ENCODE assay signal across 23 mouse cellular contexts in genomic region chr12:4706901-4707300, GRCm38 (mm10). TPM values are rescaled to one million over a fixed set of nuclear protein-coding genes. Genes with fewer than 3 reads are reported as not detected.
DNase-seq lines count a peak whose midpoint lies in the region; ATAC-seq and TF ChIP-seq lines count a peak whose summit lies in the region.
"Had no signal": no experiment of that assay in that cellular context is flagged by ENCODE, and none has a peak within 500 bp of the region (broad histone marks: within the 10 kb centered on the region; RNA-seq: fewer than 3 reads in every experiment).

No protein-coding gene starts in this region.

- TF ChIP-seq CTCF in heart, adult 2 months (IDR thresholded peaks at IDR 0.05): no peak

- no peaks in the 10 kb centered on the region for H3K27me3 ChIP-seq in heart, adult 2 months (ENCODE audit: control insufficient read depth, insufficient read depth, low read length)
- H3K27me3 ChIP-seq in neural tube, embryonic 15.5 days (replicated peaks): no peaks in the 10 kb centered on the region
- H3K27me3 ChIP-seq: embryonic facial prominence, embryonic 15.5 days; heart, embryonic 15.5 days; midbrain, embryonic 13.5 days; neural tube, embryonic 12.5 days had no signal

- no peaks in the 10 kb centered on the region for H3K36me3 ChIP-seq in heart, adult 2 months (ENCODE audit: control insufficient read depth, insufficient read depth, low read length)
- peaks cover 32% of the 10 kb centered on the region for H3K36me3 ChIP-seq in neural tube, embryonic 15.5 days

- WGBS in heart, adult 2 months: 87% methylated on average over 10 of the region's 10 CpGs
- 88% methylated on average over 10 of the region's 10 CpGs for WGBS in neural tube, embryonic 15.5 days

- ATAC-seq in neural tube, embryonic 15.5 days (ENCODE audit: low FRiP score): no peak
- no peak for ATAC-seq in cerebellum, adult (ENCODE audit: insufficient number of reproducible peaks, low FRiP score, low TSS enrichment)
- ATAC-seq: forebrain, embryonic 16.5 days; inflammation-experienced regulatory T-cells, adult 6 months; midbrain, embryonic 13.5 days had no signal

- DNase-seq in heart, adult 11 months: peak; percentile 81
- no peak for DNase-seq in heart, adult 2 months
- DNase-seq in neural tube, embryonic 10.5 days (ENCODE audit: extremely low spot score, low spot score): peak; percentile 7
- peak; percentile 41 for DNase-seq in lung, postnatal 36 days
- DNase-seq in adrenal gland, postnatal 25 days: no peak
- DNase-seq: adrenal gland, postnatal 14 days; cerebellum, adult 9-10 months; gastrocnemius, postnatal 10 days; heart, postnatal 4 days; kidney, postnatal 25 days; right cerebral cortex, postnatal 4 days had no signal

- TF ChIP-seq EP300 in heart, adult 2 months (IDR thresholded peaks at IDR 0.05; ENCODE audit: insufficient read depth, low read depth, low read length): no peak

- no peak overlapping the region for H3K4me2 ChIP-seq in neural tube, embryonic 15.5 days
- H3K4me2 ChIP-seq: embryonic facial prominence, embryonic 15.5 days; heart, embryonic 15.5 days; hindbrain, embryonic 14.5 days; midbrain, embryonic 13.5 days; neural tube, embryonic 12.5 days had no signal

- H3K4me3 ChIP-seq in heart, adult 2 months: no peak overlapping the region
- H3K4me3 ChIP-seq in neural tube, embryonic 15.5 days (replicated peaks): no peak overlapping the region
- H3K4me3 ChIP-seq: embryonic facial prominence, embryonic 15.5 days; heart, embryonic 15.5 days; layer of hippocampus, adult 2 months; midbrain, embryonic 13.5 days; neural tube, embryonic 12.5 days had no signal

- no peak overlapping the region for H3K27ac ChIP-seq in heart, adult 2 months
- no peak overlapping the region for H3K27ac ChIP-seq in neural tube, embryonic 15.5 days (replicated peaks)
- H3K27ac ChIP-seq: embryonic facial prominence, embryonic 15.5 days; heart, embryonic 15.5 days; hindbrain, embryonic 14.5 days; layer of hippocampus, adult 2 months; liver, embryonic 14.5 days; midbrain, embryonic 13.5 days; neural tube, embryonic 12.5 days had no signal

- no peaks in the 10 kb centered on the region for H3K79me2 ChIP-seq in heart, adult 2 months (replicated peaks; ENCODE audit: control insufficient read depth, insufficient read depth, low read length)

- no peak for TF ChIP-seq POLR2A in heart, adult 2 months (IDR thresholded peaks at IDR 0.05; ENCODE audit: insufficient read depth, low read depth, low read length)

- H3K9me3 ChIP-seq in neural tube, embryonic 15.5 days (replicated peaks): no peaks in the 10 kb centered on the region
- H3K9me3 ChIP-seq: embryonic facial prominence, embryonic 15.5 days; heart, embryonic 15.5 days; midbrain, embryonic 13.5 days; neural tube, embryonic 12.5 days had no signal

- no peaks in the 10 kb centered on the region for H3K4me1 ChIP-seq in heart, adult 2 months (ENCODE audit: control insufficient read depth, insufficient read depth, low read length)
- H3K4me1 ChIP-seq in neural tube, embryonic 15.5 days: no peaks in the 10 kb centered on the region
- H3K4me1 ChIP-seq: embryonic facial prominence, embryonic 15.5 days; heart, embryonic 15.5 days; midbrain, embryonic 13.5 days; neural tube, embryonic 12.5 days had no signal

- no peak overlapping the region for H3K9ac ChIP-seq in heart, adult 2 months (ENCODE audit: low read depth, low read length)
- H3K9ac ChIP-seq in neural tube, embryonic 15.5 days (replicated peaks): no peak overlapping the region
- H3K9ac ChIP-seq: embryonic facial prominence, embryonic 15.5 days; heart, embryonic 15.5 days; hindbrain, embryonic 14.5 days; liver, embryonic 14.5 days; midbrain, embryonic 13.5 days; neural tube, embryonic 12.5 days had no signal

- intact Hi-C loops in heart, adult 2 months (cut with DNase I): no loop called here

RNA-seq across cellular contexts. Expression of gene Fam228a, which starts 31.3 kb away (rescaled TPM):
- not detected for total RNA-seq in heart, adult 2 months (2021)
- polyA plus RNA-seq in heart, adult 2 months (2012; rRNA removed): 0.06 and 0.18 TPM in 2 replicates
- 1.1 and 1.3 TPM in 2 replicates for polyA plus RNA-seq in neural tube, embryonic 15.5 days (2015; fragmentation: Nextera tagmentation; extraction: Ambion mirVana)
- total RNA-seq in adrenal gland, postnatal 25 days (2021): 0.38 and 0.49 TPM in 2 replicates
- total RNA-seq: heart, postnatal 4 days; megakaryocyte, adult 5-6 weeks had no signal

Comparison
In these comparisons a context has a peak if more than half of its experiments do, and no peak if none do; other contexts are left out.
1. DNase-seq: peak in heart, adult 11 months (single experiment), neural tube, embryonic 10.5 days (single experiment) and lung, postnatal 36 days (single experiment); none in heart, adult 2 months (0 of 2) and adrenal gland, postnatal 25 days (single experiment).